Mouse (Mus musculus) CH12.LX (cell line): ENCODE measurements around the gene Abca5. TPM values are rescaled to one million over a fixed set of nuclear protein-coding genes. Genes with fewer than 3 reads are reported as not detected.

ENCODE experiments used
- DNase-seq: peaks from one replicate; pipeline ENCODE4 v3.0.0-alpha.2; 2013; ENCODE audit errors: extremely low read depth
- H3K27ac ChIP-seq: 2 replicates; pipeline ENCODE4 v1.5.1; 2012; ENCODE audit warnings: low read depth, mild to moderate bottlenecking, control low read depth, moderate library complexity; ENCODE audit not compliant: insufficient read depth
- H3K27me3 ChIP-seq: replicated peaks from 2 replicates; pipeline ENCODE3; 2012; ENCODE audit warnings: inconsistent platforms
- H3K36me3 ChIP-seq, 2 experiments: replicated peaks in 1 of 2; 2 replicates each; pipeline versions ENCODE3 to v1.6.1; 2012; ENCODE audit warnings: inconsistent platforms in 1 of 2, low read length in 1 of 2, mild to moderate bottlenecking in 1 of 2, mixed read lengths in 1 of 2, moderate library complexity in 1 of 2; ENCODE audit not compliant: control insufficient read depth in 1 of 2, insufficient read depth in 1 of 2
- H3K4me1 ChIP-seq, 2 experiments: 2 replicates each; pipeline ENCODE4 v1.6.1; 2012; ENCODE audit warnings: inconsistent platforms in 1 of 2, moderate library complexity in 1 of 2; ENCODE audit not compliant: insufficient read depth in 2 of 2, control insufficient read depth in 1 of 2
- H3K4me2 ChIP-seq: 2 replicates; pipeline ENCODE4 v1.6.1; 2012; ENCODE audit warnings: low read depth, mild to moderate bottlenecking, control low read depth; ENCODE audit not compliant: poor library complexity, insufficient read depth, severe bottlenecking
- H3K4me3 ChIP-seq, 3 experiments: fragments of 150-350 bp in 1 of 3; sonication (generic) in 1 of 3; replicated peaks in 1 of 3; 2 replicates each; pipeline versions ENCODE3 to v1.5.1; 2011 to 2012; ENCODE audit warnings: low read depth in 2 of 3, low read length in 2 of 3, mild to moderate bottlenecking in 2 of 3, moderate library complexity in 2 of 3, control low read depth in 1 of 3, improper control_type of control experiment in 1 of 3, inconsistent platforms in 1 of 3, mixed read lengths in 1 of 3; ENCODE audit not compliant: poor library complexity in 1 of 3
- H3K79me2 ChIP-seq: replicated peaks from 2 replicates; pipeline ENCODE4 v1.6.1; 2012; ENCODE audit warnings: mild to moderate bottlenecking, moderate library complexity; ENCODE audit not compliant: control insufficient read depth, poor library complexity, insufficient read depth, severe bottlenecking; ENCODE audit errors: extremely low read depth
- H3K9ac ChIP-seq: 2 replicates; pipeline ENCODE4 v1.6.1; 2012; ENCODE audit warnings: low read depth, mild to moderate bottlenecking, control low read depth, moderate library complexity; ENCODE audit not compliant: insufficient read depth
- H3K9me3 ChIP-seq: replicated peaks from 2 replicates; pipeline ENCODE3; 2012; ENCODE audit warnings: low read length, inconsistent platforms, mixed read lengths
- BHLHE40 ChIP-seq: IDR thresholded peaks from 2 replicates; pipeline ENCODE4 v1.6.1; 2011; ENCODE audit warnings: mild to moderate bottlenecking, low read depth, low read length, improper control_type of control experiment
- CHD1 ChIP-seq: IDR thresholded peaks from 2 replicates; pipeline ENCODE4 v1.6.1; 2012; ENCODE audit warnings: low read depth, low read length, improper control_type of control experiment, inconsistent platforms
- CTCF ChIP-seq, 2 experiments: IDR thresholded peaks in 1 of 2; conservative IDR thresholded peaks in 1 of 2; 2 replicates each; pipeline ENCODE4 v1.5.1; 2011 to 2012; ENCODE audit warnings: low read depth in 2 of 2, low read length in 2 of 2, improper control_type of control experiment in 1 of 2, inconsistent platforms in 1 of 2, mild to moderate bottlenecking in 1 of 2, moderate library complexity in 1 of 2
- EP300 ChIP-seq: IDR thresholded peaks from 2 replicates; pipeline ENCODE4 v1.6.1; 2011; ENCODE audit warnings: low read length, improper control_type of control experiment
- ETS1 ChIP-seq: conservative IDR thresholded peaks from 2 replicates; pipeline ENCODE4 v1.6.1; 2012; ENCODE audit warnings: low read depth, mild to moderate bottlenecking, inconsistent platforms, low read length, improper control_type of control experiment, moderate library complexity
- HCFC1 ChIP-seq: IDR thresholded peaks from 2 replicates; pipeline ENCODE4 v1.6.1; 2012; ENCODE audit warnings: low read depth, mild to moderate bottlenecking, inconsistent platforms, low read length, improper control_type of control experiment
- IRF4 ChIP-seq: IDR thresholded peaks from 2 replicates; pipeline ENCODE4 v1.6.1; 2014; ENCODE audit warnings: low read depth, mild to moderate bottlenecking, inconsistent platforms, low read length, improper control_type of control experiment
- JUND ChIP-seq: conservative IDR thresholded peaks from 2 replicates; pipeline ENCODE4 v1.6.1; 2011; ENCODE audit warnings: low read depth, low read length, improper control_type of control experiment
- MAFK ChIP-seq: IDR thresholded peaks from 2 replicates; pipeline ENCODE4 v1.6.1; 2011; ENCODE audit warnings: low read length, improper control_type of control experiment; ENCODE audit not compliant: insufficient replicate concordance
- MAX ChIP-seq: IDR thresholded peaks from 2 replicates; pipeline ENCODE4 v1.6.1; 2011; ENCODE audit warnings: low read length, improper control_type of control experiment
- MEF2A ChIP-seq: IDR thresholded peaks from 2 replicates; pipeline ENCODE4 v1.6.1; 2014; ENCODE audit warnings: low read depth, mild to moderate bottlenecking, inconsistent platforms, low read length, improper control_type of control experiment, borderline replicate concordance
- MXI1 ChIP-seq: IDR thresholded peaks from 2 replicates; pipeline ENCODE4 v1.6.1; 2011; ENCODE audit warnings: mild to moderate bottlenecking, low read depth, low read length, improper control_type of control experiment
- MYC ChIP-seq: IDR thresholded peaks from 2 replicates; pipeline ENCODE4 v1.6.1; 2011; ENCODE audit warnings: low read depth, mild to moderate bottlenecking, improper control_type of control experiment, low read length
- NELFE ChIP-seq: IDR thresholded peaks from 2 replicates; pipeline ENCODE4 v1.6.1; 2011; ENCODE audit warnings: low read depth, low read length, improper control_type of control experiment
- POLR2A ChIP-seq: IDR thresholded peaks from 2 replicates; pipeline ENCODE4 v1.6.1; 2011; ENCODE audit warnings: low read depth, mild to moderate bottlenecking, improper control_type of control experiment, low read length
- RCOR1 ChIP-seq: conservative IDR thresholded peaks from 2 replicates; pipeline ENCODE4 v1.6.1; 2012; ENCODE audit warnings: low read depth, mild to moderate bottlenecking, inconsistent platforms, low read length, improper control_type of control experiment
- SIN3A ChIP-seq: IDR thresholded peaks from 2 replicates; pipeline ENCODE4 v1.6.1; 2012; ENCODE audit warnings: low read length, improper control_type of control experiment, inconsistent platforms
- TBP ChIP-seq: conservative IDR thresholded peaks from 2 replicates; pipeline ENCODE4 v1.6.1; 2011; ENCODE audit warnings: low read depth, low read length, improper control_type of control experiment
- TCF12 ChIP-seq: IDR thresholded peaks from 2 replicates; pipeline ENCODE4 v1.6.1; 2014; ENCODE audit warnings: low read depth, mild to moderate bottlenecking, inconsistent platforms, low read length, improper control_type of control experiment
- USF1 ChIP-seq: IDR thresholded peaks from 2 replicates; pipeline ENCODE4 v1.6.1; 2014; ENCODE audit warnings: low read depth, mild to moderate bottlenecking, inconsistent platforms, low read length, improper control_type of control experiment
- ZKSCAN1 ChIP-seq: IDR thresholded peaks from 2 replicates; pipeline ENCODE4 v1.6.1; 2012; ENCODE audit warnings: low read depth, inconsistent platforms, low read length, improper control_type of control experiment, borderline replicate concordance
- ZNF384 ChIP-seq: IDR thresholded peaks from 2 replicates; pipeline ENCODE4 v1.6.1; 2012; ENCODE audit warnings: low read depth, low read length, improper control_type of control experiment, inconsistent platforms
- dilution Hi-C: fragments of 300-500 bp; cut with MboI; formaldehyde crosslinking; loops from 2 replicates; pipeline ENCODE4 v1.14.3; 2020; ENCODE audit warnings: low sequenced_read_pairs; ENCODE audit not compliant: extremely low pct_unique_long_range_greater_than_20kb, extremely low pct_ligation_motif_present
- in situ Hi-C: fragments of 300-500 bp; cut with MboI; formaldehyde crosslinking; loops from 3 replicates; pipeline ENCODE4 v1.14.3; 2019; ENCODE audit warnings: low sequenced_read_pairs, low pct_ligation_motif_present, low pct_unique_long_range_greater_than_20kb, mixed read lengths
- polyA plus RNA-seq: library from polyadenylated mRNA; unstranded; fragments of >175 nt; gene quantifications from 2 replicates; pipeline ENCODE4 v1.2.1, GENCODE M21; 2012; ENCODE audit warnings: low read depth; ENCODE audit not compliant: insufficient read length
- total RNA-seq, 2 experiments: library from RNA; depleted of rRNA; stranded (reverse); fragments of 300-350 nt in 1 of 2; fragments of >200 nt in 1 of 2; gene quantifications; 2 replicates each; pipeline ENCODE4 v1.2.3; 2012 to 2014

The Abca5 gene
- total and polyA plus RNA-seq, 3 experiments: 5.0 to 6.2 (median 6.2) TPM

- no peak for TF ChIP-seq ZNF384
- TF ChIP-seq ZKSCAN1: no peak
- peak; percentile 24; the same call in 1 of the 2 replicates for TF ChIP-seq ETS1
- TF ChIP-seq MYC: peak; percentile 95
- peak; percentile 94 for TF ChIP-seq IRF4
- TF ChIP-seq BHLHE40: peak; percentile 53; the same call in 1 of the 2 replicates
- peak; percentile 79 for TF ChIP-seq SIN3A
- TF ChIP-seq MAFK: peak; percentile 34; the same call in 1 of the 2 replicates
- no peak for TF ChIP-seq HCFC1
- TF ChIP-seq MAX: peak; percentile 87
- peak; percentile 73; the same call in 1 of the 2 replicates for TF ChIP-seq MXI1
- TF ChIP-seq MEF2A: peak; percentile 28; the same call in 1 of the 2 replicates
- TF ChIP-seq CHD1: peak; percentile 66; the same call in 1 of the 2 replicates
- peak; percentile 86 for TF ChIP-seq EP300
- TF ChIP-seq TBP: peak; percentile 80
- no peak for TF ChIP-seq JUND
- TF ChIP-seq USF1: no peak
- peak; percentile 54 for TF ChIP-seq TCF12
- TF ChIP-seq RCOR1: no peak
- TF ChIP-seq POLR2A: no peak
- TF ChIP-seq, all 38 proteins: peak for 13
- dilution Hi-C loops (no loop called here), in situ Hi-C loops (no loop called here)
- Histone ChIP-seq H3K9me3 (no peaks in the 10 kb centered on the region), H3K4me2 (peak overlapping the region; percentile 98), H3K27me3 (no peaks in the 10 kb centered on the region), H3K4me1 (peaks cover 3 to 22% of the 10 kb centered on the region in 2 experiments), H3K27ac (peak overlapping the region; percentile 65), H3K36me3 (no peaks in the 10 kb centered on the region), H3K4me3 (peak overlapping the region in 1 of 3 experiments; percentile 48), H3K79me2 (no peaks in the 10 kb centered on the region), H3K9ac (peak overlapping the region; percentile 21)
- DNase-seq: peak; percentile 49
Measured at GRCm38 (mm10) chr11:110297917-110298533, 39.5 kb downstream of the Abca5 start.

- Histone ChIP-seq H3K4me1 (no peaks in the 10 kb centered on the region), H3K9me3 (no peaks in the 10 kb centered on the region), H3K9ac (no peak overlapping the region), H3K79me2 (no peaks in the 10 kb centered on the region; the same call in 1 of the 2 replicates), H3K27me3 (no peaks in the 10 kb centered on the region), H3K4me2 (no peak overlapping the region), H3K4me3 (no peak overlapping the region), H3K36me3 (peaks cover 2 to 18% of the 10 kb centered on the region in 2 experiments), H3K27ac (no peak overlapping the region)
- no peak for DNase-seq
- peak; percentile 15 to 25; a peak in 3 of 4 replicates for TF ChIP-seq CTCF (conservative IDR thresholded peaks at IDR 0.05 in 1 of 2, IDR thresholded peaks at IDR 0.05 in 1 of 2; ENCODE audit: low read depth in 2 of 2, low read length in 2 of 2)
- TF ChIP-seq NELFE: no peak
- dilution Hi-C loops (no loop called here), in situ Hi-C loops (no loop called here)
Measured at GRCm38 (mm10) chr11:110290586-110290985, 46.9 kb downstream of the Abca5 start.
